Mouse (Mus musculus) spleen, adult 18-20 months (tissue): ENCODE measurements at regions not wholly inside any gene's neighbourhood (a gene's known extent, or its start where the extent isn't known, plus 50 kb on each side); places are given as distances from the start of the nearest gene placed in this dataset.

Experiments
- DNase-seq, 2 experiments: peaks; one replicate each; pipeline ENCODE4 v3.0.0; 2022; ENCODE audit warnings: mixed read lengths in 2 of 2

DNA sequence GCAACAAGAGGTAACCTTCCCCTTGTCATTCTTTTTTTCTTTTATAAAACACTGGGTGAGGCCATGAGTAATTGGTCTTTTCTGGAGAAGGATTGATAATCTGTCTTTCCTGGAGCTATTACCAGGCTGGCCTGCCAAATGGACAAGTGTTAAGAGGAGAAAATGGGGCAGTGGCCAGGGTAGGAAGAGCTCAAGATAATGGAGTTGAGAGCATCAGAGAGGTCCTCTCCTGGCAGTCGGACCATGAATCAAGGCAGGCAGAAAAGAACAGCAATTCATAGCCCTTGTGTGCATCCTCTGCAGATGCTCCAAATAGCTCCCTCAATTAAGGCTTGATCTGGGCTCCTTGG, 208.2 kb downstream of the Rpl10-ps3 start:
- no peak for DNase-seq

- DNase-seq: no peak
These were observed 208.7 kb downstream of the Rpl10-ps3 start for GRCm38 (mm10) chr9:50135939-50136635.

DNA sequence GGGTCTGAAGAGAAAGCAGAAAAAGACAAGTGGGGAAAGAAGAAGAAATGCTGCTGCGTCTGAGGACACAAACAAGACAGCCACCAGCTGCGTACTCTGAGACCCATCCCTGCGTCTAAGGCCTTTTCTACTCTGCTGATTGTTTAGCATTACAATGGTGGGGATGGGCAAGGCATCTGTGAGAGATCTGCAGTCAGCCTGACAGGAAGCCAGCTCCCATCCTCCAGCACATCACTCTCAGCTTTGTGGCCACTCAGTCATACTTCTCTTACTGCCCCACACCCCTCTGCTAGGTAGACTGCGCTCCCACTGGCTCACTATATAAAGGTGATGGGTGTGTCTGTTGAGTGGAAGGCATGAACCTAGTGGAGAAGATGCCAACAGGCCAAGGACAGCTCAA, 220.5 kb downstream of the Rpl10-ps3 start:
- no peak for DNase-seq

DNA sequence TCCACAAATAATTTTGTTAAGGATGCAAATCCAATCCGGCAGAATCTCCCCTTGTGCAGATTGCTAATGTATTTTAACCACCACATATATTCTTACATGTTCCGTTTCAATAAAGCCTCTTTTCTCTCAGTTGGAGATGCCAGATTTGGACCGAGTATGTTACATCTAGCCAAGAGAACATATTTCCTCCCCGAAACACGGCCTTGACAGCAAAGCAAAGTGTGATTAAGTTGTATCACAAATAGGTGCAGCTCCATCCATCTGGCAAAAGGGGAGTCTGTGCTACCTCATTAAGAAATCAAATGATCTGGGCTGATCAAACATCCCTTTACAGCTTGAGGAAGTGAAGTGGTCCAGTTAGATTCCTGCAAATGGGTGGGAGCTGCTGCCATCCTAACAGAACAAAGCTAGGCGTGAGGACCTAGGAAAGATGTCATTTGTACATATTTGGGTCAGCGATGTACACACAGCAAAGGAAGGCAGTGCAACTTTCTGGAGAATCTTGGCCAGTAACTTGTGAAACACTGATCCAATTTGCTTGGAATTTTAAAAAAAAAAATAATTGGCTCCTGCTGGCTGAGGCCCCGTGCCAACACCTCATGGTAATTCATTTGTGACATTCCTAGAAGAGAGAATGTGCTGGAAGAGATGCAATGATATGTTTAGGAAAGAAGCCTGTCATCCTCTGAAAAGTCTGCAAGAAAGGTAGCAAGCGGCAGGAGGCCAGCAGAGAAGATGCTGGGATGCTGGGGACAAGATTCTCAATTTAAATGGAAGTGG, 223.8 kb downstream of the Rpl10-ps3 start:
- no peak for DNase-seq

DNA sequence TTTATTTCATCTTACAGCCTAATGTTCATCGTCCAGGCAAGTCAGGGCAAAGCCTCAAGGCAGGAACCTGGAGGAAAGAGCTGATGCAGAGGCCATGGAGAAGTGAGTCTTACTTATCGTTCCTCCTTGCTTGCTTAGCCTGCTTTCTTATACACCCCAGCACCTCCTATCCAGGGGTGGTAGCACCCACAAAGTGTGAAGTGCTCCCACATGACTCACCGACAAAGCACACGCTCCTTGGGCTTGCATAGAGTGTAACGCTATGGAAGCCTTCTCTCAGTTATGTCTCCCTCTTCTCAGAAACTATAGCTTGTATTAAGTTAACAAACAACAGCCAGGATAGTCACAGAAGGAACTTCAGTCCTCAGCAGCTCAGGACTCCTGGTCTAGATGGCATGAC, 225.4 kb downstream of the Rpl10-ps3 start:
- DNase-seq: no peak

DNA sequence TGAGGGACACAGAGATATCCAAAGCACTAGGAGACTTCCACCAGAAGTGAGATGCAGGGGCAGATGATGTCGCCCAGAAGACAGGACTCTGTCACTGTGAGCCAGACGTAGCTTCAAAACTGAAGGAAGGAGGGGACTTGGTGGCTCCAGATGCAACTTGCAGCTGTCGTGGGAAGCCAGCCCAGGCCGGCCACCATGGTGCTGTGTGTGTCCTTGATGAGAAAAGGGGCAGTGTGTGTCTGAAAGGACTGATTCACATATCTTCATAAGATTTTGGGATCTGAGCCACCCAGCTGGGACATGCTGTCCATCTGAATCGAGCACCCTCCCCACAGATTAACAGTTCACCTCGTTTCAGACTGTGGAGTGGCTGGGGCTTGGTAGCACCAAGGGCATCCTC, 226.2 kb downstream of the Rpl10-ps3 start:
- DNase-seq: no peak

DNA sequence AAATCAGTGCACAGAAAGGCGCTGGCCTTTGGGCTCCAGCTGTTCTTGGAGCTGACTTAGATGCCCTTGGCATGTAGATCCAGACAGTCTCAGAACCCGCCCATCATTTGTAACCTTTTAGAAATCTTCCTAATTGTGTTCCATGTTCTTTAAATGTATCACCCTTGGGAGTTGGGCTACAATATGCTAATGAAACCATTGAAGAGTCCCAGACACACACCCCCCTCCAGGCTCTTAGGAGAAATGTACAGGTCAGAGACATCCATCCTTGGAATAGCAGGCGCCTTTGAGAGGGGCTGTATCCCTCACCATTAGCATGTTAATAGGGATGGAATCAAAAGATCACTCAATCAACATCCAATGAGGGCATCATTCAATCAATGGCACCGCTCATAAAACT, 238.2 kb downstream of the Rpl10-ps3 start:
- no peak for DNase-seq

- DNase-seq: no peak
These were observed 242.0 kb downstream of the Rpl10-ps3 start for GRCm38 (mm10) chr9:50102766-50103165.

DNA sequence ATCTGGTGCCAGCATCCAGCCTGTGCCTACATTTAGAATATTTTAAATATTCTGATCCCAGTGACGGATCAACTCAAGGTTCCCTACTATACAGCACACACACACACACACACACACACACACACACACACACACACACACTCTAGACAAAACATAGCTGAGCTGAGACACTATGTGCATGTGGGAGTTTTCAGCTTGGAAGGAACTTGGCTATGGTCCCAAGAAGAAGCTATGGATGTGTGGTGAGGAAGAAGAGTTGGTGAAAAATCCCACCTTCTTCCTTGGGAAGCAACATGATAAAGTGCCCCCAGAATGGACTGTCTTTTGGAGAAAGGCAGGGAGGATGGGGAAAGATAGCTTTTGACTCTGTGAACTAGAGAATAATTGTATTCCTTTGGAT, 243.7 kb downstream of the Rpl10-ps3 start:
- DNase-seq: no peak

- no peak for DNase-seq
These were observed 253.8 kb downstream of the Rpl10-ps3 start for GRCm38 (mm10) chr9:50090968-50091367.

GRCm38 (mm10) chr9:50089916-50090315, 254.9 kb downstream of the Rpl10-ps3 start:
- DNase-seq: no peak

DNA sequence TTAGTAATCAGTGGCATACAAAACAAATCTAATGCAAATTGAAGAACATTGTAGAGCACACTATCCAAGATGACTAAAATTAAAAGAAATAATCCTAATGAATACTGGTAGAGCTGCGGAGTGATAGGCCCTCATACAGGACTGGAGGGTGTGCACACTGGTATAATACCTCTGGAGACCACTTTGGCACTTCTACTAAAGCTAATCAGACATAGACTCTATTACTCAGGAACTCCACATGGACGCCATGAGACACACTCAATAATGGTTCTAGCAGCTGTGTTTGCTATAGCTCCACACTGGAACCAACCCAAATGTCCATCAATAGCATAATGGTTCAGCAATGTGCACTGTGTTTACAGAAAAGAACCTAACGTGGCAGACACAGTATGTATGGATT, 264.6 kb downstream of the Rpl10-ps3 start:
- no peak for DNase-seq

GRCm38 (mm10) chr9:50068576-50068975, 269.9 kb upstream of the Ncam1 start:
- no peak for DNase-seq

- no peak for DNase-seq
These were observed 269.1 kb upstream of the Ncam1 start for GRCm38 (mm10) chr9:50067729-50068225.

GRCm38 (mm10) chr9:50064505-50065229, 265.9 kb upstream of the Ncam1 start:
- no peak for DNase-seq

DNA sequence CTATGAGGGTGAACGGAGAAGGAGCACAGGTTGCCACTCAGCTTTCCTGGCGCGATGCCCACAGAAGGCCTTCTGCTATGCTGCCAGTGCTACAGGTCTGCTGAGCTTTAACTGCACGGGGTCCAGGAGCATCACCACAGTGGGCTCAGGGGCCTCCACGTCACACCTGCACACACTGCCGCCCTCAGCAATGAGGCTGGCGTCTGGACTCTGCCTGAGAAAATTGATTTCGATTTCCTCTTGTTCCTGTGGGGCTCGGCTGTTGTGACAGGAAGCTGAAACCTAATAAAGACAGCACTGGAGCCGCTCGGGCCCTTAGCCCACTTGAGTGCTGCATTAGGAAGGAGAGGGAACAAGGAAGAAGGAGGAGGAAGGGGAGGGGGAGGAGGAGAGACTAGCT, 239.5 kb upstream of the Ncam1 start:
- no peak for DNase-seq

GRCm38 (mm10) chr9:50032322-50033158, 233.8 kb upstream of the Ncam1 start:
- DNase-seq: no peak

DNA sequence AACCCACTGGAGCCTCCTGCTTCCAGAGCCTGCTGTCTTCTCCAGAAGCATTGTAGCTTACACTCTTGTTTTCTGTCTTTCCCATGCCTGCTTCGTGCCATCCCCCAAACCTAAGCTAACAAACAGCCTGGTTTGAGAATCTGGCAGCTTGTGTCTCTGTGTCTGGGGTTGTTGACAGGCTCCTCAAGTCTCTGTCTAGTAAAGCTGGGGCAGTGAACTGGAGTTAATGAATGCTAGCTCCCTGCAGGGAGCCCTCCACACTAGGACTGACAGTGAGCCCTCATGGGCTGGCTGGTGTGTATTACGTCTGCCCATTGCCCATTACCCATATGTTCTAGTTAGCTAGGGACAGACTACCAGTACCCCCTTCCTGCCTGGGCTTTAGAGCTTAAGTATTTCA, 232.6 kb upstream of the Ncam1 start:
- no peak for DNase-seq

- DNase-seq: no peak
These were observed 230.3 kb upstream of the Ncam1 start for GRCm38 (mm10) chr9:50029030-50029429.

DNA sequence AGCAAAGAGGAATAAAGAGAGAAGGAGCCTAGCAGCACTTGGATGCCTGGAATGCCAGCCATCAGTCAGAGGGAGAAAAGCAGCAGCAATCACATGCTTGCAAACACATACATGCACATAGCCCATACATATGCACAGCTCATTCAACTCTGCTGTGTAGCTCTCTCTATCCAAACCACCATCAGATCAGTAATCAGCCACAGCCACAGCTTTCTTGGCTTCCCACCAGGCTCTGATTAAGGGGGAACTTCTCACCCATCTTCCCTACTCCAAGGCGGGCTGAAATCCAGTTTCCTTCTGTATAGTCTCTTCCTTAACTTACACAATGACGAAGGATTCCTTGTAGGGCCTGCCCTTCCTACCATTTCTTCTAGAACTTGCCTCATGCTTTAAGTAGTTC, 229.8 kb upstream of the Ncam1 start:
- DNase-seq: no peak

DNA sequence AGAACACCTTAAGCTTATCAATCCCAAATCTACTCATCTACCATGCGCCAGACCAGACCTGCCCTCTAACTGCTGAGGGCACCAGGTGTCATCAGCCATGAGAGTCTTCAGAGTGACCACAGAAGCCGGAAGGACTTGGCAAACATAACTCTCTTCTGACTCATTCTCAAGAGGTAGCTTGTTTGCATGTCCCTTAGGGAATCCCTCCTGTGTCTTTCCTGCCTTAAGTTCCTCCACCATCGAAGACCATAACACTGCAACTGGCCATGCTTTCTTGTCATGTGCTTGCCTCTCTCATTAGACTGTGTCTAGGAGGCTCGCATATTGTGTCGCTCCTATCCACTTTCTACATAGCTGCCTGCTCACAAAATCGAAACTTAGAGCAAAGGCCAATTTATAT, 226.1 kb upstream of the Ncam1 start:
- no peak for DNase-seq

DNA sequence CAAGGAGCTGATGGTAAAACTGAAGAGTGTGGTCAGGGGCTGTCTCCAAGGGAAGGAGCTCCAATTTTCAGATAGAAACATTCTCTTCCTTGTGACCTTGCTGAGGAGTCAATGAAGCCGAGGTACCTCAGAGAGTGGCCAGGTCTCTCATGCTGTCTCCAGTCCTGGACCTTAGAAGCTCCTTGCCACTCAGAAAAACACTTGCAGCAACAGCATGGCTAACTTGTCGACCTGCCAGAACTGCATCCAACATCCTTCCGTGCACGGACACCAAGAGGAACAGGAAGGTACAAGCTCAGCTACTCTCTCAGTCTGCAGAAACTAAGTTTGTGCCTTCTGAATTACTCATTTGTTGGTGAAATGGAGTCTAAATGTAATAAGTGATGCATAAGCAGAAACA, 214.9 kb upstream of the Ncam1 start:
- no peak for DNase-seq
